Mouse (Mus musculus): ENCODE results near the gene Slc23a4.

Gene Slc23a4

DNA sequence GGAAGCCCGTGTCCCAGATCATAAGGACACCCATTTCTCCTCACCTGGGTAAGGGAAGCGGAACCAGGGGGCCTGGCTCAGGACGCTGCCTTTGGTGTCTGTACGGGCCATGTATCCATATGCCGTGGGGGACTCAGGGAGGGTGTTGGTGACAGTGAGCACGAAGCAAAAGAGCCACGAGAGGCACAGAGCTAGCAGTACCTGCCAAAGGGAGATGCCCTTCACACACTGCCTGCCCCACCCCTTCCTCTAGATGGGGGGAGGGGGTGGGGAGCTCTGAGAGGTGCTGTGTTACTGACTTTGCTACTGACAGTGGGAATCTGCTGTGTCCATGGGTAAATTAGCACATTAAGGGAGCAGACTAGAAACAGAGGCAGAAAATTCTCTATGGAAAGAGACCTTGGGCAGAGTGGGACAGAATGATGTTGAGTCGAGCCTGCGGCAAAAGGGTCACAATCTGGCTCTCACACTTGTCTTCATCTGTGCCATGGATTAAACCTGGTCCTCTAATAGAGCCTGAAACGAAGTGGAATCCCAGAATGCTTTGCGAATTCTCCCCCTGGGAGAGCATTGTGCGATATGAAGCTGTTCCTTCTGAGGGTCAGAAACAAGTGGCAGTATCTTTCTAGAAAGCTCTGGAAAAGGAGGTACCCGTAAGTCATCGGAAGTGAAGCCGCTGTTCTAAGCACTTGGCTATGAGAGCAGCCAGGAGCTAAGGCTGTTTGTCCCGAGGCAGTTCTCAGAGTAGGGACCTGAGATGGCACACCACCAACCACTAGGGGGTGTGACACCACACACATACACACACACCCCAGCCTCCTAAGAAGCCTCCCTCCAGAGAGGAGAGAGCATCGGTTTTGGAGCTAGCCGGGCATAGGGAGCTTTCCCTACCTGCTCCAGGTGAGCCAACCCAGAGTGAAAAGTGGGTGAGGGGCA, 33.0 kb downstream of the Slc23a4 start:
- no peak for DNase-seq (ENCODE audit: low spot score)

GRCm38 (mm10) chr6:34951956-34952667, 36.1 kb downstream of the Slc23a4 start:
- no peak for DNase-seq (ENCODE audit: low spot score)

GRCm38 (mm10) chr6:34951518-34951917, 36.7 kb downstream of the Slc23a4 start:
- DNase-seq (ENCODE audit: low spot score) = no peak

DNA sequence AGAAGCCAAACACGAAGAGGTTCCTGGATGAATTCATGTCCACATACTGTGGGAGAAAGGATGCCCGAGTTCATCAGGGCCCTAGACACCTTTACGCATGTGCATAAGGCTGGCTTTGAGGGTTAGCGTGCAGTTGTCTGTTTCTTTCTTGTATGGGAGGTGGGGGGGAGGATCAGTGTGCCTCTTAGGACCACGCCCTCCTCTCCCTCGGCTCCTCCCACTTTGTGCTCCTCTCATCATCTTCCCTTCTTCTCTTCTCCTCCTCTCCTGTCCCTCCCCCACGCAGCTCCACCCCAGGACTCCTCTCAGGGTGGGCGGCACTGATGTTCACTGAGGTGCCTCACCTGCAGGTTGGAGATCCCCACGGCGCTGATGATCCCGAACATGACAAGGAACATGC, 39.7 kb downstream of the Slc23a4 start:
- no peak for DNase-seq (ENCODE audit: low spot score)

- DNase-seq (ENCODE audit: low spot score) = no peak
Measured at GRCm38 (mm10) chr6:34946486-34947079, 41.6 kb downstream of the Slc23a4 start.

DNA sequence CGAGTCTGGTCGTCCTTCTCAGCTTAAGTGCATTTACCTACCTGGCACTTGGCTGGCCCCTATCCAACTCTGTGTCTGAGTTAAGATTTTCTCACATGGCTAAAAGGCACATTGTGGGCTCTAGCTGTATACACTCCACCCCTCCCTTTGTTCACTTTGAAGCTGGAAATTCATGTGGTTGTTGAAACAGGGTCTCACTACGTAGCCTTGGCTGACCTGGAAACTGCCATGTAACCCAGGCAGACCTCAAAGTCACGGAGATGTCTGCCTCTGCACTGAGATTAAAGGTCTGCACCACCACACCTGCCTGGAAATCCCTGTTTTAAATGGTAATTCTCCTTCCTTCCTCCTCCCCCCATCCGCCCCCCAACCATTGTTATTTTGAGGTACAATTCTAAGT, 44.7 kb downstream of the Slc23a4 start:
- DNase-seq (ENCODE audit: low spot score) = no peak

DNA sequence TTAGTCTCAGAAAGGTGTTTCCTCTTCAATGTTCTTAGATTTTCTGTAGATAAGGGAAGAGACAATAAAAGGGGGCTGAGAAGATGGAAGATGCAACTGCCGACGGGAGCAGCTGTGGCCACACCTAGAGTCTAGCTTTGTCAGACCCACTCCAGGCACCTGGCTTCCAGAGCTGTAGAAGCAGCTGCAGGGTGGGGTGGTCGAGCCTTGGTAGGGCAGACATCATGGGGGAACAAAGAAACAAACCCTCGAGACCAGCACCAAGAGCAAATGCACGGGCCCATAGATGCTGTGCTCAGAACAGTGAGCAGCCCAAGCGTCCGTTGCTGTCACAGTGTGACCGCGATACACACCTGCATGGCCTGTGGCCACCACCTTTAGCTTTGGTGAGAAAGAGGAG, 45.8 kb downstream of the Slc23a4 start:
- no peak for DNase-seq (ENCODE audit: low spot score)

DNA sequence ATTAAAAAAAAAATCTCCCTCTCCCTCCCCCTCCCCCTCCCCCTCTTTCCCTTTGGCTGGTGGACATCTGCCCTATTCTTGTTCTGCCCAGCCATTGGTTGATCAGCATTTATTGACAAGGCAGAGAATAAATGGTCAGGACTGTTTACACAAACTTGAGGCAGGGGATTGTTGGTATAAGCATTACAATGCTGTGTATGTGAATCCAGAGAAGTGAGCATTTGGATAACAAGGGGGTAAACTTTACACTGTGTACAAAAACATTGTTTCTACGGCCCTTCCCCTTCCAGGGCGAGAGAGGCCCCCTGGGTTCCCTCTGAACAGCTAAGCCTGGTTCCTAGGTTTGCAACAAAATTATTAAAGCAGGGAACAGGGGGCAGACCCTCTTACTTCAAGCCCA, 46.7 kb downstream of the Slc23a4 start:
- no peak for DNase-seq (ENCODE audit: low spot score)

DNA sequence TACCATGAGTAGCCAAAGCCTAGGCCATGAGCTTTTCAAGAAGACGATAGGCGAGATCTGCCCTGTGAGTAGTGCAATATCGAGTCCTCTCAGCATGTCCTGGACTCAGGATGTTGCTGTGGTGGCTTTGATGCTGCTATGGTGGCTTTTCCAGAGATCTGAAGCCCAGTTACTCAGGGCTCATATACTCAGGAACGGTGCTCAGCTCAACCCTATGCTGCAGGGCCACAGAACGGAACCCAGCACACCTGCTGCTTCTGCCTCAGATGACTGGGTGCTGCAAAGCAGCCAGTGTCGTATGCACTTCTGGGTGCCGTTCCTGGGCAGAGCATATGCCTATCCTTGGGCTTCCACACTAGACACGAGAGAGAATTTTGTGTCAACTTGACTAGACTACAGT, 48.8 kb downstream of the Slc23a4 start:
- no peak for DNase-seq (ENCODE audit: low spot score)

DNA sequence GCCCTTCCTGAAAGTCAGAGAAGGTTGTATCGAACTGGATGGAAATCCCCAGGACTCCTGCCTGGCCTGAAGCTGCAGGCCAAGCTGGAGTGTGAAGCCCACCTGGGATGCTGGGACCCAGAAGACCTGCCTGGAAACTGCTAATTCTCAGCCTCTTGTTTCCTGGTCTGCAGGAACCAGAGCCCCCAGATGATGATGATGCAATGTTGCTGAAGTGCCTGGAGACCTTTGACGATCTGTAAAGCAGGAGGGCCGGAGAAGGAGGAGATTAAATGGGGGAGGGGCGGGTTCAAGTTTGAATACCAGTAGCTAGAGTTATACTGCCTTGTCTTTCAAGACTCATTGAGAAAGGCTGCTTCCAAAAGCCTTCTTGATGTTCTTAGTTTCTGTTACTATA, 49.3 kb downstream of the Slc23a4 start:
- DNase-seq (ENCODE audit: low spot score) = no peak

DNA sequence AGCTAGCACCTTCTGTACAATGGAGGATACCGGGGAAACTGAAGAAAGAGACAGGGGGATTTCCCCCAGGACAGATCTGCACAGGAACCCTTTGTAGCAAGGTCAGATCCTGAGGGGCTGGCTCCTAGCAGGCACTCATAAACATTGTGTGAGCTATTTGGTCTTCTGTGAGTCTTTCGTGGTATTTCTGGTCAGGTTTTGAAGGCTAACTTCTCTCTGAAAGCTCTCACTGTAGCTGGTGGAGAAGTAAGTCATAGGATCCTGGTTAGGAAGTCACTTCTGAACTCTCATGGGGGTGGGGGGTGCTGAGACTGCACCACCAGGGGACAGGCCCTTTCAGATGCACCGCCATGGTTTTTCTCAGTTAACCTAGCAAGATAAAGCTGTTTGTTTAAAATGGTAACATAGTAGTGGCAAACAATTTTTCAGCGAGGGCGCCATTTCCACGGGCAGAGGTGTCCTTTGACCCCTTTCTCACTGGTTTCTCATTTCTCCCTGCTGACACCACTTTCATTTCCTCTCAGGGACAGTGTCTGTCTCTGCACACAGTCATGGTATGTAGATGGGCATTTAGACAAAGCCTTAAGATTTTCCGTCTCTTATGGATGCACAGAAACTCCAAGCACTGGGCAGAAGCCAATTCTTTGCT, 49.8 kb downstream of the Slc23a4 start:
- DNase-seq (ENCODE audit: low spot score) = no peak

- no peak for DNase-seq (ENCODE audit: low spot score)
Measured at GRCm38 (mm10) chr6:34936743-34937142, 51.5 kb downstream of the Slc23a4 start.

- DNase-seq (ENCODE audit: low spot score) = no peak
Measured at GRCm38 (mm10) chr6:34932633-34933032, 55.6 kb downstream of the Slc23a4 start.

DNA sequence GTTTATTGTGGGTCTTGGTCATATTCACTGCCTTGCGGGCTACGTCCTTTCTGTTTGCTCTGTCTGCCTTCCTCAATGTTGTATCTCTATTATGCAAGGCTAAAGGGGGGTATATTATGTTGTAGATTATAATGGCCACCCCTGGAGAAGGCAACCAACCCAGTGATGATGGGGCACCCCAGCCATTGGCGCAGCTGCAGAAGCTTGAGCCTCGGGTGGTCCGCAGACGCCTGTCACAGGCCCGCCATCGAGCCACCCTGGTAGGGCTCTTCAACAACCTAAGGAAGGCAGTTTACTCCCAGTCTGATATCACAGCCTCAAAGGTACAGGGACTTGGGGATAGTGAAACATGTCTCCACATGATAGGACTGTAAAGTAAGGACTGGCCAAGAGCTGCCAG, 60.6 kb downstream of the Slc23a4 start:
- no peak for DNase-seq (ENCODE audit: low spot score)

- DNase-seq (ENCODE audit: low spot score) = peak; percentile 65
Measured at GRCm38 (mm10) chr6:34927156-34927555, 61.0 kb downstream of the Slc23a4 start.

DNA sequence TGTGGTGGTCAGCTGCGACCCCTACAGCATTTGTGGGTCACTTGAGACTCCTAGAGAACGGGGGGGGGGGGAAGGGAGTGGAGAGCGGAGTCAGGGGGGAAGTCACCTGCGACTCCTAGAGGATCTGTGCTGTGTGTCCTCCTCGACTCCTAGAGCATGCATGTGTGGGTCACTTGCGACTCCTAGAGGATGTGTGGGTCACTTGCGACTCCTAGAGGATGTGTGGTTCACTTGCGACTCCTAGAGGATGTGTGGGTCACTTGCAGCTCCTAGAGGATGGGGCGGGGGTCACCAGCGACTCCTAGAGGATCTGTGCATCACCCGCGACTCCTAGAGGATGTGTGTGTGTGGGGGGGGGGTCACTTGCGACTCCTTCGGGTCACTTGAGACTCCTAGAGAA, 66.3 kb downstream of the Slc23a4 start:
- DNase-seq (ENCODE audit: low spot score) = no peak

DNA sequence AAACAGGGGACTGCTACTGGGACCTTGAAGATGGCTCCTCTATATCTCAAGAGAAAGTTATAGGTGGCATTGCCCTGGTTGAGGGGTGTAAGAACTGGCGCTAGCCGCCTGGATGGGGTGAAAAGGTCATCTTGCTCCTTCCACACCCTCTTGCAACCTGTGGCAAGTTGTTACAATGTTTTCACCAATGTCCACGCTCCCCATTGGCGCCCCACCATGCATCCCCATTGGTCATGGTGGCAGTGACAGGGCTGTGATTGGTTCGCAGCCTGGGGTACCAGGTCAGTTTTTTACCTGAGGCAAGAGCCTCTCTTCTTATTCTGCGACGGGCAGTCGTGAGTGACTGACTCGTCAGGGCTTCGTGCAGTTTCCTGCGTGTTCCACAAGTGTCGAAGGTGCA, 67.6 kb downstream of the Slc23a4 start:
- DNase-seq (ENCODE audit: low spot score) = no peak

DNA sequence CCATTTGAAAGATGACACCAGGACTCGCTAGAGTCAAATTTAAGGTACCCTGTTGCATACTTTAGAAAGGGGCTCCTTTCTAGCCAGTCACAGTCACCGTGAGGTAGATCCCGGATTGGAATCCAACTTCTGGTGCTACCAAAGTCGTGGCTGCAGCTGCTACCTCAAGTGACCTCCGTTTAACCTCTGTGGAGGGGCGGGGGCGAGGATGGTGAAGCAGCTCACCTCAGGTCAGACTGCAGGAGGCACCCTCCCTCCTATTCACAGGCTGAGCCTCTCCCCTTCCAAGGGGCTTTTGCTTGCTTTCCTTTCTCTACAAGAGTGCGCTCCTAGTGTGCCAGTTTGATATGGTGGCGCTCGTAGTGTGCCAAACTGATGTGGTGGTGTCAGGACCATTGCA, 68.2 kb downstream of the Slc23a4 start, which contains the start of gene Stra8:
Stra8 (plus strand) TSS at position 208 of the 400 bp plus-strand sequence.
- no peak for DNase-seq (ENCODE audit: low spot score)

DNA sequence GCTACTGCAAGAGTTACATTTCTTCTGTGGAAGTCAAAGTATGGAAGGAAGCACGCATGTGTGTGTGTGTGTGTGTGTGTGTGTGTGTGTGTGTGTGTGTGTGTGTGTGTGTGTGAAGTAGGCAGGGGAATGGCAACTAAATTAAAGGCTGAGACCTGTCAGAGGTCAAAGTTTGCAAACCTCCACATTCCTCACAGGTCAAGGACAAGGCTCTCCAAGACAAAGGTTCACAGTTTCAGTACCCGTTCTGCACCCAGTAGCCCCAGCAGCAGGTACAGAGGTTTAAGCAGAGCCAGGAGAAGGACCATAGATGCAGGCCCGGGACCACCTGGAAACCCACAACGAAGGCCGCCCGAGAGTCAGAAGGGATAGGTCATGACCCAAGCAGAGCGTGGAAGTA, 69.1 kb downstream of the Slc23a4 start:
- DNase-seq (ENCODE audit: low spot score) = no peak

DNA sequence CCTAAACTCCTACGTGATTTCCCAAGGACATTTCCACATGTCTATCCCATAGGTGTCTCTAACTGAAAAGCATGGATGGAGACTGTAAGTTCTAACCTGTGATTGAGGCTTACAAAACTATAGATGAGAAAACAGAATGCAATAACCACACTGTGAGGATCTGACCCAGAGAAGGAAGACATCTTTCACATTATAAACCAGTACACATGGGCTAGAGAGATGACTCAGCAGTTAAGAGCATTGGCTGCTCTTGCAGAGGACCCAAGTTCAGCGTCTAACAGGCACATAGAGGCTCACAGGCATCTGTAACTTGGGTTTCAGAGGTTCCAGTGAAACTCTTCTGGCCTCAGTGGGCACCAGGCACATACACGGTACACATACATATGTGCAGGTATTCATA, 73.7 kb downstream of the Slc23a4 start:
- DNase-seq (ENCODE audit: low spot score) = no peak

- DNase-seq (ENCODE audit: low spot score) = no peak
Measured at GRCm38 (mm10) chr6:34913341-34914040, 74.7 kb downstream of the Slc23a4 start.
